Comparison of ENCODE assay signal across 9 mouse cellular contexts in genomic region chr17:46384061-46384801, GRCm38 (mm10). TPM values are rescaled to one million over a fixed set of nuclear protein-coding genes. Genes with fewer than 3 reads are reported as not detected.
DNase-seq lines count a peak whose midpoint lies in the region; TF ChIP-seq lines count a peak whose summit lies in the region.
"Had no signal": no experiment of that assay in that cellular context is flagged by ENCODE, and none has a peak within 500 bp of the region (broad histone marks: within the 10 kb centered on the region; RNA-seq: fewer than 3 reads in every experiment).

No protein-coding gene starts in this region.

- H3K4me3 ChIP-seq in left cerebral cortex, adult 2 months: peak overlapping the region; percentile 62
- H3K4me3 ChIP-seq in lung, adult 2 months (replicated peaks; ENCODE audit: extremely low read depth, low read depth, low read length): peak overlapping the region; percentile 70

- DNase-seq in left cerebral cortex, adult 2 months (ENCODE audit: extremely low spot score in 1 of 2, low spot score in 2 of 2): peak; percentile 31 to 42
- DNase-seq in left cerebral cortex, adult 11 months (ENCODE audit: low spot score): no peak
- peak; percentile 32 for DNase-seq in cerebellum, adult 8-10 months
- DNase-seq in heart, adult 18-20 months: peak; percentile 20 to 61
- peak; percentile 11 to 30 for DNase-seq in kidney, adult 8-10 months
- DNase-seq in lung, adult 2 months: peak; percentile 50
- peak; percentile 31 for DNase-seq in retina, embryonic 14.5 days (ENCODE audit: low spot score)
- DNase-seq in urinary bladder, postnatal 14 days (ENCODE audit: low spot score): peak; percentile 20

- no peak; the same call in 1 of the 2 replicates for TF ChIP-seq CTCF in left cerebral cortex, adult 2 months (IDR thresholded peaks at IDR 0.05)
- TF ChIP-seq CTCF in lung, adult 2 months (IDR thresholded peaks at IDR 0.05; ENCODE audit: insufficient read depth, low read length): no peak

- whole genome bisulfite sequencing in lung, adult 2 months: 3% methylated on average over 69 of the region's 70 CpGs

- intact Hi-C loops in left cerebral cortex, adult 2 months (cut with DNase I): no loop called here

- H3K27ac ChIP-seq in left cerebral cortex, adult 2 months: peak overlapping the region; percentile 79

- TF ChIP-seq POLR2A in lung, adult 2 months (IDR thresholded peaks at IDR 0.05; ENCODE audit: borderline replicate concordance, extremely low read depth, low read depth, low read length): no peak

- H3K4me1 ChIP-seq in lung, adult 2 months (ENCODE audit: control insufficient read depth, insufficient read depth, low read length): no peaks in the 10 kb centered on the region; the same call in 1 of the 2 replicates

RNA-seq across cellular contexts. Expression of gene Zfp318, which starts 0.7 kb away (rescaled TPM):
- 10 to 100 TPM; 56.7 to 69.5 TPM for total RNA-seq in left cerebral cortex, adult 2 months (2021)
- 10 to 100 TPM; 17.1 to 21.7 TPM for total RNA-seq in heart, adult 18-20 months (2021)
- polyA plus RNA-seq in lung, adult 2 months (2012; rRNA removed): 11.2 and 12.5 TPM in 2 replicates

RNA-seq across cellular contexts. Expression of gene Crip3, which starts 44.5 kb away (rescaled TPM):
- 1 to 10 TPM; 5.2 to 5.8 TPM for total RNA-seq in left cerebral cortex, adult 2 months (2021)
- 1 to 10 TPM in 1 of 2 experiments, under 1 TPM in 1; 0.82 to 1.2 TPM for total RNA-seq in heart, adult 18-20 months (2021)
- polyA plus RNA-seq in lung, adult 2 months (2012; rRNA removed): 3.3 and 6.8 TPM in 2 replicates
- total RNA-seq: common myeloid progenitor, adult 5-6 weeks had no signal

RNA-seq across cellular contexts. Expression of gene Slc22a7, which starts 54.0 kb away (rescaled TPM):
- total RNA-seq in left cerebral cortex, adult 2 months (2021): under 1 TPM; 0.25 to 0.75 TPM
- total RNA-seq in heart, adult 18-20 months (2021): not detected
- polyA plus RNA-seq in lung, adult 2 months (2012; rRNA removed): not detected in 2 replicates
- total RNA-seq: common myeloid progenitor, adult 5-6 weeks had no signal

RNA-seq across cellular contexts. Expression of gene Abcc10, which starts 56.1 kb away (rescaled TPM):
- 10 to 100 TPM; 10.0 to 11.5 TPM for total RNA-seq in left cerebral cortex, adult 2 months (2021)
- 1 to 10 TPM; 3.6 to 4.2 TPM for total RNA-seq in heart, adult 18-20 months (2021)
- polyA plus RNA-seq in lung, adult 2 months (2012; rRNA removed): 13.1 and 15.1 TPM in 2 replicates
